Mouse (Mus musculus) ES-E14 (cell line): ENCODE data around the gene Dpyd.

Experiments used
- CHD2 ChIP-seq: IDR thresholded peaks from 2 replicates; pipeline ENCODE4 v1.6.1; 2014; ENCODE audit warnings: mild to moderate bottlenecking, low read depth, low read length, inconsistent platforms
- HCFC1 ChIP-seq: IDR thresholded peaks from 2 replicates; pipeline ENCODE4 v1.6.1; 2012; ENCODE audit warnings: low read length, inconsistent platforms, borderline replicate concordance; ENCODE audit not compliant: insufficient read depth
- MAFK ChIP-seq: IDR thresholded peaks from 2 replicates; pipeline ENCODE4 v1.6.1; 2014; ENCODE audit warnings: mild to moderate bottlenecking, low read depth, low read length, inconsistent platforms; ENCODE audit not compliant: insufficient read depth
- ZC3H11A ChIP-seq: IDR thresholded peaks from 2 replicates; pipeline ENCODE4 v1.6.1; 2012; ENCODE audit warnings: low read depth, mild to moderate bottlenecking, inconsistent platforms, low read length, borderline replicate concordance
- ZNF384 ChIP-seq: IDR thresholded peaks from 2 replicates; pipeline ENCODE4 v1.6.1; 2012; ENCODE audit warnings: low read depth, low read length, inconsistent platforms

GRCm38 (mm10) chr3:118674121-118674745, 112.3 kb downstream of the Dpyd start:
- TF ChIP-seq MAFK (no peak), CHD2 (no peak), ZNF384 (no peak), ZC3H11A (no peak), HCFC1 (no peak)
